In the genomic region with DNA sequence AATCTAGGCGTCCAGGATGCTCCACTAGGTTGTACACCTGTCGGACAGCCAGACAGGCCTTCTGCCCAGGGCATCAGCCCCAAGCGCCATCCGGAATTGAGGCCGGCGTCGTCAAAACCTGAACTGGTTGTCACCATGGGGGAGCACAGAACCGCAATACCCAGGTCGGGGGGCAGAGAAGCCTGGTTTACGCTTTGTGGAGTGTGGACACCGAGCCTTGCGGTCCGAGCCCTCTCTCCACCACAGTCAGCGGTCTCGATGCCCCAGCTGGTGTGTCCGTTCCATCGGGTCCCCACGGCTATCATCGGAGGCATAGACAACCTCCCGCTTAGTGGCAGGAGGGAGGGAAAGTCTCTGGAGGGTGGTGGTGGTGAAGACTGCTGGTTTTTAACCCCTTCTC, we compare ENCODE assay signal across 9 mouse cellular contexts. TPM values are rescaled to one million over a fixed set of nuclear protein-coding genes. Genes with fewer than 3 reads are reported as not detected.
DNase-seq lines count a peak whose midpoint lies in the region; ATAC-seq and TF ChIP-seq lines count a peak whose summit lies in the region.
"Had no signal": no experiment of that assay in that cellular context is flagged by ENCODE, and none has a peak within 500 bp of the region (broad histone marks: within the 10 kb centered on the region; RNA-seq: fewer than 3 reads in every experiment).

No protein-coding gene starts in this region.

- no peak for DNase-seq in lung, embryonic 14.5 days
- no peak for DNase-seq in lung, postnatal 25 days (ENCODE audit: low spot score)
- DNase-seq in limb, embryonic 14.5 days (ENCODE audit: low spot score), result no peak
- peak; percentile 42 for DNase-seq in retina, embryonic 14.5 days (ENCODE audit: low spot score)
- no peak for DNase-seq in gastrocnemius, adult 18-20 months (ENCODE audit: low spot score)
- no peak for DNase-seq in c-Kit-positive CD71-positive TER-119-positive erythroid progenitor cells, embryonic 14.5 days (ENCODE audit: low spot score)

- H3K4me3 ChIP-seq in lung, embryonic 14.5 days (ENCODE audit: low read depth, low read length), result 0 out of 2 replicates have a peak overlapping the region, but pooled peaks have one; percentile 3
- peak overlapping the region; percentile 22 for H3K4me3 ChIP-seq in forebrain, embryonic 15.5 days
- peak overlapping the region; percentile 7; the same call in 1 of the 2 replicates for H3K4me3 ChIP-seq in limb, embryonic 14.5 days (replicated peaks; ENCODE audit: low read length)

- 3% methylated on average over 20 of the region's 20 CpGs for WGBS in lung, embryonic 14.5 days
- WGBS in forebrain, embryonic 15.5 days, result 2% methylated on average over 20 of the region's 20 CpGs
- under 1% methylated on average over 19 of the region's 20 CpGs for WGBS in limb, embryonic 14.5 days

- no peak for ATAC-seq in lung, embryonic 14.5 days (ENCODE audit: insufficient read depth)
- ATAC-seq in forebrain, embryonic 15.5 days (replicated peaks), result no peak
- no peak for ATAC-seq in limb, embryonic 14.5 days (ENCODE audit: low FRiP score, low read depth)
- ATAC-seq in inflammation-experienced regulatory T-cells, adult 6 months, result no peak

- no peaks in the 10 kb centered on the region for H3K9me3 ChIP-seq in lung, embryonic 14.5 days (ENCODE audit: low read depth, low read length)
- no peaks in the 10 kb centered on the region for H3K9me3 ChIP-seq in forebrain, embryonic 15.5 days
- no peaks in the 10 kb centered on the region for H3K9me3 ChIP-seq in limb, embryonic 14.5 days (ENCODE audit: control insufficient read depth, low read length)

- H3K27ac ChIP-seq in lung, embryonic 14.5 days (ENCODE audit: low read depth), result no peak overlapping the region
- no peak overlapping the region for H3K27ac ChIP-seq in forebrain, embryonic 15.5 days (replicated peaks)
- no peak overlapping the region for H3K27ac ChIP-seq in limb, embryonic 14.5 days (replicated peaks; ENCODE audit: low read depth, low read length)

- no peak overlapping the region for H3K9ac ChIP-seq in lung, embryonic 14.5 days
- peak overlapping the region; percentile 29 for H3K9ac ChIP-seq in forebrain, embryonic 15.5 days (replicated peaks)
- H3K9ac ChIP-seq in limb, embryonic 14.5 days (ENCODE audit: low read depth, low read length, severe bottlenecking), result no peak overlapping the region

- no peak for TF ChIP-seq POLR2A in limb, embryonic 14.5 days (IDR thresholded peaks at IDR 0.05; ENCODE audit: borderline replicate concordance, extremely low read depth, insufficient read depth, insufficient read length)

- H3K4me1 ChIP-seq in lung, embryonic 14.5 days (ENCODE audit: insufficient read depth), result no peaks in the 10 kb centered on the region
- peaks cover 35% of the 10 kb centered on the region for H3K4me1 ChIP-seq in forebrain, embryonic 15.5 days
- H3K4me1 ChIP-seq in limb, embryonic 14.5 days (ENCODE audit: control insufficient read depth, insufficient read depth, low read length), result peaks cover 3% of the 10 kb centered on the region; the same call in 1 of the 2 replicates

- peak overlapping the region; percentile 46 for H3K4me2 ChIP-seq in lung, embryonic 14.5 days
- H3K4me2 ChIP-seq in forebrain, embryonic 15.5 days (replicated peaks), result peak overlapping the region; percentile 44
- no peak overlapping the region for H3K4me2 ChIP-seq in limb, embryonic 14.5 days (replicated peaks; ENCODE audit: low read depth, low read length, severe bottlenecking)

- TF ChIP-seq CTCF in lung, embryonic 14.5 days (IDR thresholded peaks at IDR 0.05; ENCODE audit: low read depth), result no peak

- H3K27me3 ChIP-seq in lung, embryonic 14.5 days (ENCODE audit: insufficient read depth, low read length), result peaks cover 70% of the 10 kb centered on the region
- no peaks in the 10 kb centered on the region for H3K27me3 ChIP-seq in forebrain, embryonic 15.5 days
- peaks cover 68% of the 10 kb centered on the region for H3K27me3 ChIP-seq in limb, embryonic 14.5 days (ENCODE audit: control insufficient read depth, insufficient read depth, low read length)

- no peaks in the 10 kb centered on the region for H3K36me3 ChIP-seq in lung, embryonic 14.5 days (ENCODE audit: insufficient read depth)
- no peaks in the 10 kb centered on the region for H3K36me3 ChIP-seq in forebrain, embryonic 15.5 days
- no peaks in the 10 kb centered on the region for H3K36me3 ChIP-seq in limb, embryonic 14.5 days (ENCODE audit: control insufficient read depth, insufficient read depth, low read length)

RNA-seq across cellular contexts. Expression of gene Nanos2, which starts 24.4 kb away (rescaled TPM):
- not detected in 2 replicates for polyA plus RNA-seq in lung, embryonic 14.5 days (2014; fragmentation: Nextera tagmentation; extraction: Ambion mirVana)
- 0.60 and 1.2 TPM in 2 replicates for polyA plus RNA-seq in forebrain, embryonic 15.5 days (2015; fragmentation: Nextera tagmentation; extraction: Ambion mirVana)
- polyA plus RNA-seq in limb, embryonic 14.5 days (2012; rRNA removed), result 0.06 TPM in 1 of 2 replicates, not detected in the other
- not detected in 2 replicates for polyA plus RNA-seq in limb, embryonic 14.5 days (2014; fragmentation: Nextera tagmentation; extraction: Ambion mirVana)
- not detected for total RNA-seq in gastrocnemius, adult 18-20 months (2021)
- not detected for polyA plus RNA-seq in inflammation-experienced regulatory T-cells, adult 6 months (2017; shearing (Covaris generic))
- total RNA-seq: neutrophil, adult 5-6 weeks had no signal

RNA-seq across cellular contexts. Expression of gene Mypop, which starts 28.2 kb away (rescaled TPM):
- 3.7 and 4.8 TPM in 2 replicates for polyA plus RNA-seq in lung, embryonic 14.5 days (2014; fragmentation: Nextera tagmentation; extraction: Ambion mirVana)
- polyA plus RNA-seq in forebrain, embryonic 15.5 days (2015; fragmentation: Nextera tagmentation; extraction: Ambion mirVana), result 4.4 and 5.5 TPM in 2 replicates
- polyA plus RNA-seq in limb, embryonic 14.5 days (2012; rRNA removed), result 13.6 and 19.3 TPM in 2 replicates
- 5.3 and 5.7 TPM in 2 replicates for polyA plus RNA-seq in limb, embryonic 14.5 days (2014; fragmentation: Nextera tagmentation; extraction: Ambion mirVana)
- 1 to 10 TPM; 8.7 to 8.9 TPM for total RNA-seq in gastrocnemius, adult 18-20 months (2021)
- polyA plus RNA-seq in inflammation-experienced regulatory T-cells, adult 6 months (2017; shearing (Covaris generic)), result 1 to 10 TPM; 2.1 to 2.7 (median 2.6) TPM

RNA-seq across cellular contexts. Expression of gene Nova2, which starts 37.1 kb away (rescaled TPM):
- polyA plus RNA-seq in lung, embryonic 14.5 days (2014; fragmentation: Nextera tagmentation; extraction: Ambion mirVana), result 1.2 TPM in 2 replicates
- 17.6 and 18.0 TPM in 2 replicates for polyA plus RNA-seq in forebrain, embryonic 15.5 days (2015; fragmentation: Nextera tagmentation; extraction: Ambion mirVana)
- polyA plus RNA-seq in limb, embryonic 14.5 days (2012; rRNA removed), result 1.3 TPM in 2 replicates
- 0.37 and 0.57 TPM in 2 replicates for polyA plus RNA-seq in limb, embryonic 14.5 days (2014; fragmentation: Nextera tagmentation; extraction: Ambion mirVana)
- total RNA-seq in gastrocnemius, adult 18-20 months (2021), result 1 to 10 TPM; 1.1 to 1.9 TPM
- under 1 TPM in 1 of 3 experiments, not detected in 2; 0.05 TPM for polyA plus RNA-seq in inflammation-experienced regulatory T-cells, adult 6 months (2017; shearing (Covaris generic))
- total RNA-seq: neutrophil, adult 5-6 weeks had no signal

RNA-seq across cellular contexts. Expression of gene Irf2bp1, which starts 41.0 kb away (rescaled TPM):
- polyA plus RNA-seq in lung, embryonic 14.5 days (2014; fragmentation: Nextera tagmentation; extraction: Ambion mirVana), result 27.3 and 35.0 TPM in 2 replicates
- 35.4 and 36.7 TPM in 2 replicates for polyA plus RNA-seq in forebrain, embryonic 15.5 days (2015; fragmentation: Nextera tagmentation; extraction: Ambion mirVana)
- 36.1 and 46.8 TPM in 2 replicates for polyA plus RNA-seq in limb, embryonic 14.5 days (2012; rRNA removed)
- polyA plus RNA-seq in limb, embryonic 14.5 days (2014; fragmentation: Nextera tagmentation; extraction: Ambion mirVana), result 34.2 and 37.3 TPM in 2 replicates
- total RNA-seq in gastrocnemius, adult 18-20 months (2021), result 10 to 100 TPM; 18.3 to 18.5 TPM
- 1 to 10 TPM; 1.1 to 2.6 (median 1.9) TPM for polyA plus RNA-seq in inflammation-experienced regulatory T-cells, adult 6 months (2017; shearing (Covaris generic))

RNA-seq across cellular contexts. Expression of gene Ccdc61, which starts 52.6 kb away (rescaled TPM):
- 20.4 and 24.7 TPM in 2 replicates for polyA plus RNA-seq in lung, embryonic 14.5 days (2014; fragmentation: Nextera tagmentation; extraction: Ambion mirVana)
- 26.5 and 27.9 TPM in 2 replicates for polyA plus RNA-seq in forebrain, embryonic 15.5 days (2015; fragmentation: Nextera tagmentation; extraction: Ambion mirVana)
- 46.7 and 50.1 TPM in 2 replicates for polyA plus RNA-seq in limb, embryonic 14.5 days (2012; rRNA removed)
- 23.9 and 29.0 TPM in 2 replicates for polyA plus RNA-seq in limb, embryonic 14.5 days (2014; fragmentation: Nextera tagmentation; extraction: Ambion mirVana)
- total RNA-seq in gastrocnemius, adult 18-20 months (2021), result 1 to 10 TPM; 3.6 to 5.6 TPM
- 1 to 10 TPM; 5.8 to 8.6 (median 6.7) TPM for polyA plus RNA-seq in inflammation-experienced regulatory T-cells, adult 6 months (2017; shearing (Covaris generic))
